ENCODE assay signal across 12 mouse cellular contexts in the genomic region with DNA sequence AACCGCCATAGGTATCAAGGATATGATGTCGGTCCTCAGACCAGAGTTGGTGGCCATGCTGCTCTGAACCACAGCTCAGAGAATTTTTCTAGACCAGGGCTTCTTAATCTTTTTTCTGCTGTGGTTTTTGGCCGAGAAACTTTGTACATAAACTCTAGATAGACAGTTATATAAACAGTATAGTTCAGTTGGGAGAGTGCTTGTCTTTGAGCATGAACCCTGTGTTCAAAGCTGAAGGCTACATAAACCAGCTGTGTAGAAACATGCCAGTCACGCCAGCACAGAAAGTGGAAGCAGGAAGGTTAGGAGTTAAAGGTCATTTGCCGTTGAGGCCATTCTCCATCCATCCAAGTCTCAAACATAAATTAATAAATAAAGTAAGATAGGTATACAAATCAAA.
"Had no signal": no experiment of that assay in that cellular context is flagged by ENCODE, and none has a peak within 500 bp of the region (broad histone marks: within the 10 kb centered on the region; RNA-seq: fewer than 3 reads in every experiment).

No protein-coding gene starts in this region.

- H3K4me2 ChIP-seq: hindbrain, embryonic 15.5 days; limb, embryonic 13.5 days; liver, embryonic 12.5 days; midbrain, embryonic 12.5 days; neural tube, embryonic 13.5 days had no signal

- H3K27me3 ChIP-seq: hindbrain, embryonic 15.5 days; limb, embryonic 13.5 days; liver, embryonic 12.5 days; midbrain, embryonic 12.5 days; neural tube, embryonic 13.5 days had no signal

- DNase-seq: kidney, adult 18-20 months; left cerebral cortex, postnatal 4 days; retina, postnatal 1 day; right cerebral cortex, postnatal 4 days; spleen, adult 18-20 months; thymus, postnatal 36 days had no signal

- ATAC-seq: liver, embryonic 12.5 days; midbrain, embryonic 16.5 days had no signal

- H3K4me1 ChIP-seq: hindbrain, embryonic 15.5 days; liver, embryonic 12.5 days; midbrain, embryonic 12.5 days had no signal

- H3K36me3 ChIP-seq: hindbrain, embryonic 15.5 days; limb, embryonic 13.5 days; liver, embryonic 12.5 days; midbrain, embryonic 12.5 days; neural tube, embryonic 13.5 days had no signal

- H3K4me3 ChIP-seq: hindbrain, embryonic 15.5 days; limb, embryonic 13.5 days; liver, embryonic 12.5 days; midbrain, embryonic 12.5 days; neural tube, embryonic 13.5 days had no signal

- H3K9ac ChIP-seq: hindbrain, embryonic 15.5 days; limb, embryonic 13.5 days; liver, embryonic 12.5 days; midbrain, embryonic 12.5 days; neural tube, embryonic 13.5 days had no signal

- H3K9me3 ChIP-seq: hindbrain, embryonic 15.5 days; limb, embryonic 13.5 days; liver, embryonic 12.5 days; midbrain, embryonic 12.5 days; neural tube, embryonic 13.5 days had no signal

- H3K27ac ChIP-seq: hindbrain, embryonic 15.5 days; limb, embryonic 13.5 days; liver, embryonic 12.5 days; midbrain, embryonic 12.5 days; neural tube, embryonic 13.5 days had no signal
